Mouse (Mus musculus) C2C12 (cell line): ENCODE data around the gene 1520401A03Rik.

ENCODE experiments used
- CTCF ChIP-seq: IDR thresholded peaks from one replicate; pipeline ENCODE4 v1.5.1; 2011; ENCODE audit not compliant: control insufficient read depth, insufficient read depth, insufficient read length
- MAX ChIP-seq: IDR thresholded peaks from one replicate; pipeline ENCODE4 v1.6.1; 2011; ENCODE audit warnings: mild to moderate bottlenecking, control low read depth
- USF1 ChIP-seq: IDR thresholded peaks from one replicate; pipeline ENCODE4 v1.6.1; 2011; ENCODE audit warnings: low read depth, mild to moderate bottlenecking, control low read depth, moderate library complexity

GRCm38 (mm10) chr17:23734341-23734740 is 11.8 kb upstream of the 1520401A03Rik start:
- TF ChIP-seq MAX = no peak
- no peak for TF ChIP-seq CTCF
- no peak for TF ChIP-seq USF1
